Mouse (Mus musculus): ENCODE results near the gene Kctd13.

The Kctd13 gene

DNA sequence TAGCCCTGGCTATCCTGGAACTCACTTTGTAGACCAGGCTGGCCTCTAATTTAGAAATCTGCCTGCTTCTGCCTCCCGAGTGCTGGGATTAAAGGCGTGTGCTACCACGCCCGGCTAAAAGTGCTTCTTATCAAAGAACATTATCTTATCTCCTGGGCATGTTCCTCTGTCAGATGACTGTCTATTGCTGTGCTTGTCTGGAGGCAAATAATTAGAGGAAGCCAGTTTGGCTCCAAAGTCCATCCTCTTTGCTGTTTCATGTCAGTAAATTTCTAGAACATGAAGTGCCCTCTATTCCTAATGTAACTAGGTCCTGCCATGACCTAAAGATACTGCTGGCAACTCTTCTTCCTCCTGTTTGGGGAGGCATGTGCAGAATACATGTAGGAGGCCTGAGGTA is 53.4 kb downstream of the Kctd13 start:
- no peak for DNase-seq (ENCODE audit: low read depth)

- no peak for DNase-seq (ENCODE audit: low read depth)
Measured at GRCm38 (mm10) chr7:126983113-126983512, 54.4 kb downstream of the Kctd13 start.

DNA sequence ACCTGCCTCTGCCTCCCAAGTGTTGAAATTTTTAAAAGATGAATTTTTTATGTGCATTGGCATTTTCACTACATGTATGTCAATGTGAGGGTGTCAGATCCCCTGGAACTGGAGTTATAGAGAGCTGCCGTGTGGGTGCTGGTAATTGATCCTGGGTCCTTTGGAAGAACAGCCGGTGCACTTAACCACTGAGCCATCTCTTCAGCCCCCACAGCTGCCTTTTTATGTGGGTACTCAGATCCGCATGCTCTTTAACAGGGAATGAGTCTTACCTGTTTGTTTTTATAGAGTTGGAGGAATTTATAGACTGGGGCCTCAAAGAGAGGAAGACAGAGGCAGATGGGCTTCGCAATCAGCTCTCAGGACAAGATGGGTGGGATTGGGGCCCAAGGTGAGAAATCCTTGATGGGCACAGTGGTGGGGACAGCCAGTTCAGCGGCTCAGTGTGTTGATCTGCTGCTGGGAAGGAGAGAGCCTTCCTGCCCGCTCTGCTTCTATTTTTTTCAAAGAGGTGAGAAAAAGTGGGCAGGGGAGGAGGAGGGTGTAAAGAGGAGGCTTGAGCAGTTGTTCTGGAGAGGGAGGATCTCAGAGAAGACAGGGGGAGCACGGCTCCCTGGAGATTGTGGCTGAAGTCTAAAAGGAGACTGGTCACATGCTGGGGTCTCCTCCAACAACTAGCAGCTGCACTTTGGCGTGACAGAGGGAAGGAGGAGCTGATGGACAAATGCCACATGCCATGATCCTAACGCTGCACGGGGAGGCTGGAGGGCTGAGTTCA is 56.2 kb downstream of the Kctd13 start:
- no peak for DNase-seq (ENCODE audit: low read depth)

GRCm38 (mm10) chr7:126986319-126986718 is 57.6 kb downstream of the Kctd13 start:
- DNase-seq (ENCODE audit: low read depth) = peak; percentile 48

- no peak for DNase-seq (ENCODE audit: low read depth)
Measured at GRCm38 (mm10) chr7:126988816-126989215, 60.1 kb downstream of the Kctd13 start.

Data from induced T-regulatory cell, adult 2 months (primary cell).